Mouse (Mus musculus) heart, adult 9 months (tissue): ENCODE data around the gene Gne.

Experiments used
- DNase-seq, 2 experiments: peaks; one replicate each; pipeline ENCODE4 v3.0.0; 2022; ENCODE audit warnings: low spot score in 2 of 2

Gene Gne

GRCm38 (mm10) chr4:44083945-44084344 is at the start of gene Gne:
Gene Gne (minus strand): TSS chr4:44084177.
- peak; percentile 17 to 54 for DNase-seq

DNA sequence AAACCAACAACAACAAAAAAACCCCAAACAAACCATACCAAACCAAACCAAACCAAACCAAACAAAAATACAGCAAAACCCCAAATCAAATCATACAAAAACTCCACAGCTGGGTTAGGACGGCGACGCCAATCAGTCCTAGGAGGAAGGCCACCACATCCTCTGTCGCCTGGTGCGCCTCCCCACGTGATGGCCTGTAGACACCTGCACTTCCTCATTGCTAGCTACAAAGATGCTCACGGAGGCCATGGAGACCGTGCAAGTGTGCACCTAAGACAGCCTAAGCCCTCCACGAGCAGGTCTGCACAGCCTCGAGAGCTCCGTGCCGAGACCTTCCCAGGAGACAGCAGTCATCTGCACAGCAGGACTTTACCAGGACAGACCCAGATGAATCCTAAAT is 42.8 kb upstream of the Gne start:
- DNase-seq = no peak

DNA sequence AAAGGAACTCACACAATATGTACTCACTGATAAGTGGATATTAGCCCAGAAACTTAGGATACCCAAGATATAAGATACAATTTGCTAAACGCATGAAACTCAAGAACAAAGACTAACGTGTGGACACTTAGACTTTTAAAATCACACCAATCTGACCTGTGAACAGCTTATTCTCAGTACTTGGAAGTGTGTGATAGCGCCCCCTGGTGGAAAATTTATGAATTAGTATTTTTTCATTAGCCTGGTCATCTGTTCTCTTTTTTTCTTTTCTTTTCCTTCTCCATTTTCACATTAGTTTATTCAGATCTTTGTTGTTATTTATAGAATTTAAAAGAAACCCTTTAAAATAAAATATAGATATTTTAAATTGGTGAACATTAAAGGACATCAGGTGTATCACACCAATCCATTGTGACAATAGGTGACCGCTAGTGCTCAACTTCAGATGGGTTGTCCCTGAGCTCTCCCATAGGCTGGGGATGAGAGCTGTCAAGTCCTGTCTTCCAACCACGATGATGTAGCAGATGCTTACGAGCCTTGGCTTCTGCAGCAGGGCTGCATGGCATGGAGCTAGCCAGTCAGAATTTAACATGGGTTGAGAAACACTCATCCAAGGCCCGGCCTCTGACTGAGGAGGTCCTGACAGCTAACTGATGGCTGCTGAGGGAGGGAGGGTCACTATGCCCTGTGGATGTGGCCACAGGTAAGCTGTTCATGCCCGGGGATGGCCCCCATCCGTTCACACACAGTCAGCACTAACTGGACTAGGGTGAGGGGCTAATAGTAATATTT is 35.6 kb upstream of the Gne start:
- DNase-seq = peak in 1 of 2 experiments; percentile 35

GRCm38 (mm10) chr4:44115046-44115445 is 31.1 kb upstream of the Gne start:
- no peak for DNase-seq

GRCm38 (mm10) chr4:44113393-44114138 is 29.6 kb upstream of the Gne start:
- DNase-seq = no peak

GRCm38 (mm10) chr4:44112741-44113140 is 28.8 kb upstream of the Gne start:
- DNase-seq = peak; percentile 13 to 36

DNA sequence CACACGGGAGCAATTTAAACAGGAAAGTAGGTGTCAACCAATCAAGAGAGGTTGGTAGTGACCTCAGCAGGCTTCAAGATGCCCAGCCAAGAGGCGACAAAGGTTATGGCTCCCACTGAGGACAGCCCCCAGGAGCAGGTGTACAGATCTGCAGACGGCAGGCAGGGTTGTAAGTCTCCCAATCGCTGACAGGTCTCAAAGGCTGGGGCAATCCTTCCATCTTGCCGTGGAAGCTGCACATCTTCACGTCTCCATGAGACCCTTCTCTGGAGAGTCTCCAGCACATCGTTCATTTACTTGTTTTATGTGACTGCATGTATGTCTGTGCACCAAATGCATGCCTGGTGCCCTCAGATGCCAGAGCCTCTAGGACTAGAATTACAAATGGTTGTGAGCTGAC is 26.8 kb upstream of the Gne start:
- DNase-seq = no peak

DNA sequence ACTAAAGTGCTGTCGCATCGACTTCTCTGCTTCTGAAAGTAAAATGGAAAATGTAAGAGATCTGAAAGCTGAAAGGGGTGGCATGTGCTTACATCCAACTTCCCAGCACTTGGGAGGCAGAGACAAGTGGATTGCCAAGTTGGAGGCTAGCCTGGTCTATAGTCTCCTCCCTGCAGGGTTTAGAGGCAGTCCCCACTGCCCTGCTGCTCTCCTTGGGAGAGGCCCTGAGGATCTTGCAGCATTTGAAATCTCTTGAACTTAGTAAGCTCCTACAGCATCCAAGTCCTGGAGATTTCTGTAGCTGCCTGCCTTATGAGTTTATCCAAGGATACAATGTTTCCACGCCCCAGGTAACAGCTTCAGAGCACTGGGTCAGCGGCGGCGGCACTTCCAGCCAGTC is 24.3 kb upstream of the Gne start:
- no peak for DNase-seq

DNA sequence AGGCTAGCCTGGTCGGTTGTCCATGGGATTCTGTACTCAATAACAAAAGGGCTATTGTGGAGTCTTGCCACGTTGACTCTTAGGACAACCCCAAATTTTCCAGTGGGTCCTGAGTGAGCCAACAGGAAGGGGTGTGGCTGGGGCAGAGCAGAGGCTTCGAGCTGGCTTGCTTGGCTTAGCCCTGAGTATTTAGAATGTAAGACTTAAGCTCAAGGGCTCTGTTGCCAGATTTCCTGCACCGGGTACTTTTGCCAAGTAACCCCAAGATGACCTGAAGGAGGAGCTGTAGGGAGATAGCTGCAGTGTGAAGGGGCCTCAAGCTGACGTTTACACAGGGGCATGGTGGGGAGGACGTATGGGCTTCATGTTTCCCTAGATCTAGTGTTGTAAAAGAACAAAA is 23.4 kb upstream of the Gne start:
- DNase-seq = peak; percentile 44 to 46

GRCm38 (mm10) chr4:44106297-44106821 is 22.4 kb upstream of the Gne start:
- no peak for DNase-seq

GRCm38 (mm10) chr4:44104195-44104917 is 20.4 kb upstream of the Gne start:
- DNase-seq = peak in 1 of 2 experiments; percentile 41

GRCm38 (mm10) chr4:44103620-44104019 is 19.6 kb upstream of the Gne start:
- DNase-seq = no peak

- DNase-seq = no peak
Observed at GRCm38 (mm10) chr4:44097576-44098335, 13.8 kb upstream of the Gne start.

DNA sequence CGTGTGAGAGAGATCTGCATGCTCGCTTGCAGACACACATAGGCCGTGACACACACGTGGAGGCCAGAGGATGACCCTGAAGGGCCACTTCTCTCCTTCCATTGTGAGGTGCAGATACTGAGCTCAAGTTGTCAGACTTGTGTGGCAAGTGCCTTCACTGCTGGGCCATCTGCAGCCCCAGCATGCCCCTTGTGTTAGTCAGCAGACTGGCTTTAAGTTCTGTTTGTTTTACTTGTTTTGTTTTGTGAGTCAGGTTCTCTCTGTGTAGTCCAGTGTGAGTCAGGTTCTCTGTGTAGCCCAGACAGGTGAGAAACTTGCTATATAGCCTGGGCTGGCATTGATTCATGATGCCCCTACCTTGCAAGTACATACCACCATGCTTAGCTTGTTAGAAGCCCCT is 10.5 kb upstream of the Gne start:
- DNase-seq = no peak

DNA sequence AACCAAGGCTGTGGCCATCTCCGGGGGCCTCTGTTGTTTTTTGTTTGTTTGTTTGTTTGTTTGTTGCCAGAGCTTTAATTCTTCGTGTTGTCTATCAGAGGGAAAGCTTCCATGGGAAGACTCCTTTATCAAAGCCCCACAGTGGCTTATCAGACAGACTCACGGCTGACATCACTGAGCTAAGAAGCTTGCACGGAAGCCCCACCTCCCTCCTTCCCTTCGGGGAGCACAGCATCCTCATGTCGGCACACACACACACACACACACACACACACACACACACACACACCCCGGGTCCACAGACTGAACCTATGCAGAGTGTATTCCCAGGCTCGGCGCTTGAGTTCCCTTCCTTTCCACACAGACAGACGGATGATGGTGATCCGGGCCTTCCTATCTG is 8.4 kb upstream of the Gne start:
- no peak for DNase-seq

GRCm38 (mm10) chr4:44085566-44085965 is 1.6 kb upstream of the Gne start:
- no peak for DNase-seq

GRCm38 (mm10) chr4:44084602-44085325 is 787 bp upstream of the Gne start:
- no peak for DNase-seq

GRCm38 (mm10) chr4:44078358-44078933 is 5.5 kb downstream of the Gne start:
- no peak for DNase-seq

- no peak for DNase-seq
Observed at GRCm38 (mm10) chr4:44074422-44074821, 9.6 kb downstream of the Gne start.

- DNase-seq = no peak
Observed at GRCm38 (mm10) chr4:44073799-44074198, 10.2 kb downstream of the Gne start.
